Mouse (Mus musculus): ENCODE measurements around the gene Zfp553. TPM values are rescaled to one million over a fixed set of nuclear protein-coding genes. Genes with fewer than 3 reads are reported as not detected.
A peak's percentile ranks its signal among the peaks of the same experiment; 100 is the strongest.

Zfp553 gene
- polyA plus RNA-seq (2012; rRNA removed), result 8.9 and 11.6 TPM in 2 replicates

GRCm38 (mm10) chr7:127232622-127233367 lies at the start of gene Zfp553, which contains the start of gene Sept1:
Gene Zfp553 (plus strand): TSS chr7:127233061.
Gene Sept1 (minus strand): TSS chr7:127233130.
- Histone ChIP-seq H3K4me3 (replicated peaks; ENCODE audit: extremely low read depth, low read depth, low read length) (peak within 1 kb of the TSS; percentile 77), H3K4me1 (ENCODE audit: control insufficient read depth, insufficient read depth, low read length) (peaks cover 5% of the 10 kb centered on the region; the same call in 1 of the 2 replicates)
- TF ChIP-seq CTCF (IDR thresholded peaks at IDR 0.05; ENCODE audit: insufficient read depth, low read length) (no peak), POLR2A (IDR thresholded peaks at IDR 0.05; ENCODE audit: borderline replicate concordance, extremely low read depth, low read depth, low read length) (peak; percentile 45; the same call in 1 of the 2 replicates)
- under 1% methylated on average over 64 of the region's 64 CpGs for WGBS
- peak; percentile 88 for DNase-seq

GRCm38 (mm10) chr7:127183345-127183744 lies 49.5 kb upstream of the Zfp553 start:
- TF ChIP-seq POLR2A (IDR thresholded peaks at IDR 0.05; ENCODE audit: borderline replicate concordance, extremely low read depth, low read depth, low read length), result no peak
- TF ChIP-seq CTCF (IDR thresholded peaks at IDR 0.05; ENCODE audit: insufficient read depth, low read length), result no peak
- H3K4me3 ChIP-seq (replicated peaks; ENCODE audit: extremely low read depth, low read depth, low read length), result no peak overlapping the region
- DNase-seq, result no peak
- WGBS, result 71% methylated on average over 8 of the region's 8 CpGs
- H3K4me1 ChIP-seq (ENCODE audit: control insufficient read depth, insufficient read depth, low read length), result no peaks in the 10 kb centered on the region

GRCm38 (mm10) chr7:127183828-127184227 lies 49.0 kb upstream of the Zfp553 start:
- DNase-seq, result no peak
- H3K4me3 ChIP-seq (replicated peaks; ENCODE audit: extremely low read depth, low read depth, low read length), result no peak overlapping the region
- H3K4me1 ChIP-seq (ENCODE audit: control insufficient read depth, insufficient read depth, low read length), result no peaks in the 10 kb centered on the region
- 75% methylated on average over 6 of the region's 6 CpGs for WGBS
- TF ChIP-seq CTCF (IDR thresholded peaks at IDR 0.05; ENCODE audit: insufficient read depth, low read length) (peak; percentile 49; the same call in 1 of the 2 replicates), POLR2A (IDR thresholded peaks at IDR 0.05; ENCODE audit: borderline replicate concordance, extremely low read depth, low read depth, low read length) (no peak)

- TF ChIP-seq POLR2A (IDR thresholded peaks at IDR 0.05; ENCODE audit: borderline replicate concordance, extremely low read depth, low read depth, low read length) (no peak), CTCF (IDR thresholded peaks at IDR 0.05; ENCODE audit: insufficient read depth, low read length) (no peak)
- WGBS, result 20% methylated on average over 1 of the region's 1 CpGs
- no peak for DNase-seq
Observed at GRCm38 (mm10) chr7:127184720-127185119, 48.1 kb upstream of the Zfp553 start.

GRCm38 (mm10) chr7:127185601-127186000 lies 47.3 kb upstream of the Zfp553 start:
- H3K4me3 ChIP-seq (replicated peaks; ENCODE audit: extremely low read depth, low read depth, low read length), result no peak overlapping the region
- no peak for DNase-seq
- H3K4me1 ChIP-seq (ENCODE audit: control insufficient read depth, insufficient read depth, low read length), result no peaks in the 10 kb centered on the region
- WGBS, result 63% methylated on average over 3 of the region's 3 CpGs
- TF ChIP-seq CTCF (IDR thresholded peaks at IDR 0.05; ENCODE audit: insufficient read depth, low read length) (no peak), POLR2A (IDR thresholded peaks at IDR 0.05; ENCODE audit: borderline replicate concordance, extremely low read depth, low read depth, low read length) (no peak)

More at GRCm38 (mm10) chr7:127184720-127185119, 48.1 kb upstream of the Zfp553 start:
- H3K4me1 ChIP-seq (ENCODE audit: control insufficient read depth, insufficient read depth, low read length), result no peaks in the 10 kb centered on the region
- no peak overlapping the region for H3K4me3 ChIP-seq (replicated peaks; ENCODE audit: extremely low read depth, low read depth, low read length)

GRCm38 (mm10) chr7:127187351-127187750 lies 45.5 kb upstream of the Zfp553 start:
- 79% methylated on average over 10 of the region's 10 CpGs for WGBS
- Histone ChIP-seq H3K4me1 (ENCODE audit: control insufficient read depth, insufficient read depth, low read length) (no peaks in the 10 kb centered on the region), H3K4me3 (replicated peaks; ENCODE audit: extremely low read depth, low read depth, low read length) (no peak overlapping the region)
- TF ChIP-seq POLR2A (IDR thresholded peaks at IDR 0.05; ENCODE audit: borderline replicate concordance, extremely low read depth, low read depth, low read length) (no peak), CTCF (IDR thresholded peaks at IDR 0.05; ENCODE audit: insufficient read depth, low read length) (no peak)
- no peak for DNase-seq

- 70% methylated on average over 17 of the region's 17 CpGs for WGBS
- Histone ChIP-seq H3K4me3 (replicated peaks; ENCODE audit: extremely low read depth, low read depth, low read length) (no peak overlapping the region), H3K4me1 (ENCODE audit: control insufficient read depth, insufficient read depth, low read length) (no peaks in the 10 kb centered on the region)
- DNase-seq, result no peak
- no peak for TF ChIP-seq CTCF (IDR thresholded peaks at IDR 0.05; ENCODE audit: insufficient read depth, low read length)
- no peak for TF ChIP-seq POLR2A (IDR thresholded peaks at IDR 0.05; ENCODE audit: borderline replicate concordance, extremely low read depth, low read depth, low read length)
Observed at GRCm38 (mm10) chr7:127188305-127189276, 44.3 kb upstream of the Zfp553 start.

GRCm38 (mm10) chr7:127190672-127191071 lies 42.2 kb upstream of the Zfp553 start:
- Histone ChIP-seq H3K4me1 (ENCODE audit: control insufficient read depth, insufficient read depth, low read length) (peaks cover 7% of the 10 kb centered on the region), H3K4me3 (replicated peaks; ENCODE audit: extremely low read depth, low read depth, low read length) (no peak overlapping the region)
- no peak for DNase-seq
- WGBS, result 77% methylated on average over 6 of the region's 6 CpGs
- no peak for TF ChIP-seq POLR2A (IDR thresholded peaks at IDR 0.05; ENCODE audit: borderline replicate concordance, extremely low read depth, low read depth, low read length)
- TF ChIP-seq CTCF (IDR thresholded peaks at IDR 0.05; ENCODE audit: insufficient read depth, low read length), result no peak

- Histone ChIP-seq H3K4me3 (replicated peaks; ENCODE audit: extremely low read depth, low read depth, low read length) (no peak overlapping the region), H3K4me1 (ENCODE audit: control insufficient read depth, insufficient read depth, low read length) (peaks cover 9% of the 10 kb centered on the region)
- 93% methylated on average over 5 of the region's 5 CpGs for WGBS
- DNase-seq, result no peak
- TF ChIP-seq CTCF (IDR thresholded peaks at IDR 0.05; ENCODE audit: insufficient read depth, low read length), result no peak
- no peak for TF ChIP-seq POLR2A (IDR thresholded peaks at IDR 0.05; ENCODE audit: borderline replicate concordance, extremely low read depth, low read depth, low read length)
Observed at GRCm38 (mm10) chr7:127192989-127193388, 39.9 kb upstream of the Zfp553 start.

All from lung, adult 2 months (tissue).